Mouse (Mus musculus) brain, embryonic 14.5 days (tissue): ENCODE data around the gene H2-Ab1.

Source experiments
- CTCF ChIP-seq: fragments of 200-500 bp; IDR thresholded peaks from 2 replicates; pipeline ENCODE4 v1.5.1; 2012; ENCODE audit warnings: inconsistent platforms, mild to moderate bottlenecking, moderate library complexity, borderline replicate concordance; ENCODE audit not compliant: insufficient read depth, insufficient read length; ENCODE audit errors: extremely low read depth
- POLR2A ChIP-seq: fragments of 200-500 bp; IDR thresholded peaks from 2 replicates; pipeline ENCODE4 v1.6.1; 2012; ENCODE audit warnings: mild to moderate bottlenecking, inconsistent platforms, borderline replicate concordance; ENCODE audit not compliant: poor library complexity, insufficient read depth, insufficient read length, severe bottlenecking; ENCODE audit errors: extremely low read depth

- TF ChIP-seq POLR2A (no peak), CTCF (no peak)
Observed at GRCm38 (mm10) chr17:34309225-34309624, 51.7 kb downstream of the H2-Ab1 start.
